Comparison of ENCODE assay signal across 8 mouse cellular contexts in the genomic region with DNA sequence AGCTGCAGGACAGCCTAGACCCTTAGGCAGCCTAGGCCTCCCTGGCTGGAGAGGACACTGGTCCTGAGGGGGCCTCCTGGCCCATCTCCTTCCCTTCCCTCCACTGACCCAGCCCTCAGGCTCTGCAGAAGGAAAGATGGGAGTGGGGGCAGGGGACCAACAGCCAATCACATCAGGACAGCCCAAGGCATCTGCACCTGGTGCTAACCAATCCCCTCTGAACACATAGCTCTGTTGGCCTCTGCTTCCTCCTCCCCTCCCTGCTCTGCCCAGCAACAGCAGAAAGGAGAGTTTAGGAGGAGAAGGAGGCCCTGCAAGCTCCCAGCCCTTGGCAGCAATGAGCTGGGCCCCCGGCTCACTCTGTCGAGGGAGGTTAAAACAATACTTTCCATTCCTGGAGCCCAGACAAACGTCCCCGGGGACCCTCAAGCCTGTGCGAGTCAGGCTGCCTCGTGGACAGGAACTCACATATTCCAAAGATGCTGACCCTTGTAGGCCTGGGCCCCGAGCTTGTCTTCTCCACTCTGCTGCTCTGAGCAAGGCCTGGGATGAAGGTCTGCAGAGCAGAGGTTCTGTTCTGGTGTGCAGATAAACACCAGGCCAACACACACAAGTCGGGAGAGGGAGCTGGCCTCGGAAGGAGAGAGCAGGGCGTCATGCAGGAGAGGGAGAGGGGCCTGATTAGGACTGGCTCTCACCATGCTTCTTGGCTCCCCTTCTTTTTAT. TPM values are rescaled to one million over a fixed set of nuclear protein-coding genes. Genes with fewer than 3 reads are reported as not detected.
DNase-seq lines count a peak whose midpoint lies in the region; ATAC-seq and TF ChIP-seq lines count a peak whose summit lies in the region.
"Not testable (repeated sequence)": the region's sequence is repeated elsewhere in the genome, so short reads cannot be mapped to it uniquely, and the experiment has no call there.

No protein-coding gene starts in this region.

- H3K36me3 ChIP-seq in embryonic facial prominence, embryonic 11.5 days (replicated peaks; ENCODE audit: control insufficient read depth, insufficient read depth, low read depth, low read length); forebrain, embryonic 15.5 days; heart, embryonic 16.5 days (ENCODE audit: control insufficient read depth, insufficient read depth); hindbrain, postnatal 0 days (ENCODE audit: insufficient read depth, low read length); liver, embryonic 13.5 days; midbrain, embryonic 14.5 days (ENCODE audit: control insufficient read depth, insufficient read depth, low read length); stomach, embryonic 14.5 days (ENCODE audit: control insufficient read depth, insufficient read depth, low read length): not testable (repeated sequence)

- ATAC-seq in embryonic facial prominence, embryonic 11.5 days (replicated peaks; ENCODE audit: insufficient number of reproducible peaks, low FRiP score, low TSS enrichment, low read depth), result peak; percentile 93
- ATAC-seq in forebrain, embryonic 15.5 days (replicated peaks), result peak; percentile 60; the same call in 1 of the 2 replicates
- ATAC-seq in heart, embryonic 16.5 days (replicated peaks; ENCODE audit: extremely low read depth, insufficient read depth, low FRiP score), result peak; percentile 86
- ATAC-seq in hindbrain, postnatal 0 days, result peak; percentile 97
- ATAC-seq in liver, embryonic 13.5 days (ENCODE audit: low read depth), result 0 out of 2 replicates have a peak, but pooled peaks have one; percentile 26
- peak; percentile 69 for ATAC-seq in midbrain, embryonic 14.5 days (ENCODE audit: low FRiP score, low TSS enrichment)
- peak; percentile 94 for ATAC-seq in stomach, embryonic 14.5 days (ENCODE audit: insufficient number of reproducible peaks, insufficient read depth, low FRiP score, low read depth)

- not testable (repeated sequence) for TF ChIP-seq CTCF in hindbrain, postnatal 0 days (IDR thresholded peaks at IDR 0.05; ENCODE audit: low read depth)

- not testable (repeated sequence) for DNase-seq in embryonic facial prominence, embryonic 11.5 days (ENCODE audit: low spot score); hindbrain, postnatal 0 days (ENCODE audit: low spot score); liver, embryonic 13.5 days; midbrain, embryonic 14.5 days
- peak; percentile 7 for DNase-seq in kidney, postnatal 10 days

- not testable (repeated sequence) for H3K4me1 ChIP-seq in embryonic facial prominence, embryonic 11.5 days (ENCODE audit: control insufficient read depth, insufficient read depth, low read length); forebrain, embryonic 15.5 days; heart, embryonic 16.5 days (ENCODE audit: control insufficient read depth, insufficient read depth, low read length); hindbrain, postnatal 0 days (ENCODE audit: insufficient read depth, low read length); liver, embryonic 13.5 days (replicated peaks); midbrain, embryonic 14.5 days (ENCODE audit: control insufficient read depth, insufficient read depth, low read length); stomach, embryonic 14.5 days (ENCODE audit: control insufficient read depth, insufficient read depth, low read length)

- H3K4me3 ChIP-seq in embryonic facial prominence, embryonic 11.5 days (ENCODE audit: low read depth, low read length); forebrain, embryonic 15.5 days; heart, embryonic 16.5 days (ENCODE audit: low read length); hindbrain, postnatal 0 days (ENCODE audit: low read length); liver, embryonic 13.5 days (replicated peaks); midbrain, embryonic 14.5 days (replicated peaks; ENCODE audit: low read depth, low read length); stomach, embryonic 14.5 days (ENCODE audit: low read depth, low read length): not testable (repeated sequence)

- not testable (repeated sequence) for H3K4me2 ChIP-seq in embryonic facial prominence, embryonic 11.5 days (ENCODE audit: low read depth, low read length); forebrain, embryonic 15.5 days (replicated peaks); heart, embryonic 16.5 days (ENCODE audit: low read depth, low read length); hindbrain, postnatal 0 days (ENCODE audit: low read depth, low read length); liver, embryonic 13.5 days; midbrain, embryonic 14.5 days (ENCODE audit: low read length); stomach, embryonic 14.5 days (replicated peaks; ENCODE audit: low read depth, low read length)

- not testable (repeated sequence) for H3K9ac ChIP-seq in embryonic facial prominence, embryonic 11.5 days (replicated peaks; ENCODE audit: low read length); forebrain, embryonic 15.5 days (replicated peaks); heart, embryonic 16.5 days (ENCODE audit: low read length); hindbrain, postnatal 0 days (replicated peaks; ENCODE audit: low read length); liver, embryonic 13.5 days; midbrain, embryonic 14.5 days (replicated peaks; ENCODE audit: low read length); stomach, embryonic 14.5 days (replicated peaks; ENCODE audit: low read depth, low read length)

- not testable (repeated sequence) for H3K27ac ChIP-seq in embryonic facial prominence, embryonic 11.5 days (replicated peaks; ENCODE audit: low read depth, low read length); forebrain, embryonic 15.5 days (replicated peaks); hindbrain, postnatal 0 days; liver, embryonic 13.5 days; midbrain, embryonic 14.5 days (replicated peaks; ENCODE audit: low read depth, low read length); stomach, embryonic 14.5 days (ENCODE audit: low read length)
- H3K27ac ChIP-seq in heart, embryonic 16.5 days (ENCODE audit: low read length), result peak overlapping the region; percentile 31; the same call in 1 of the 2 replicates

- 25% methylated on average over 1 of the region's 10 CpGs for WGBS in embryonic facial prominence, embryonic 11.5 days
- 68% methylated on average over 4 of the region's 10 CpGs for WGBS in forebrain, embryonic 15.5 days
- WGBS in heart, embryonic 16.5 days, result 41% methylated on average over 4 of the region's 10 CpGs
- WGBS in hindbrain, postnatal 0 days, result 80% methylated on average over 4 of the region's 10 CpGs
- WGBS in liver, embryonic 13.5 days (ENCODE audit: insufficient replicate concordance), result 64% methylated on average over 4 of the region's 10 CpGs
- WGBS in midbrain, embryonic 14.5 days, result 77% methylated on average over 4 of the region's 10 CpGs
- 80% methylated on average over 1 of the region's 10 CpGs for WGBS in stomach, embryonic 14.5 days

- not testable (repeated sequence) for H3K9me3 ChIP-seq in embryonic facial prominence, embryonic 11.5 days (replicated peaks; ENCODE audit: control insufficient read depth, low read length); forebrain, embryonic 15.5 days; heart, embryonic 16.5 days (replicated peaks; ENCODE audit: control insufficient read depth, low read length); hindbrain, postnatal 0 days (ENCODE audit: low read length); liver, embryonic 13.5 days (replicated peaks); midbrain, embryonic 14.5 days (ENCODE audit: control insufficient read depth, low read length); stomach, embryonic 14.5 days (ENCODE audit: control insufficient read depth, low read depth, low read length)

- H3K27me3 ChIP-seq in embryonic facial prominence, embryonic 11.5 days (ENCODE audit: control insufficient read depth, insufficient read depth, low read length); forebrain, embryonic 15.5 days; heart, embryonic 16.5 days (ENCODE audit: control insufficient read depth, insufficient read depth, low read length); hindbrain, postnatal 0 days (ENCODE audit: insufficient read depth, low read length); liver, embryonic 13.5 days; midbrain, embryonic 14.5 days (ENCODE audit: control insufficient read depth, insufficient read depth, low read length); stomach, embryonic 14.5 days (ENCODE audit: control insufficient read depth, insufficient read depth, low read length): not testable (repeated sequence)

RNA-seq across cellular contexts. Expression of gene Maged2, which starts 31.5 kb away (rescaled TPM):
- polyA plus RNA-seq in embryonic facial prominence, embryonic 11.5 days (2014; fragmentation: Nextera tagmentation; extraction: Ambion mirVana), result 537 and 556 TPM in 2 replicates
- 289 and 297 TPM in 2 replicates for polyA plus RNA-seq in forebrain, embryonic 15.5 days (2015; fragmentation: Nextera tagmentation; extraction: Ambion mirVana)
- polyA plus RNA-seq in heart, embryonic 16.5 days (2015; fragmentation: Nextera tagmentation; extraction: Ambion mirVana), result 507 and 525 TPM in 2 replicates
- total RNA-seq in hindbrain, postnatal 0 days (2014; rRNA removed), result 372 and 376 TPM in 2 replicates
- 554 and 583 TPM in 2 replicates for polyA plus RNA-seq in hindbrain, postnatal 0 days (2015; fragmentation: Nextera tagmentation; extraction: Ambion mirVana)
- 70.6 and 76.8 TPM in 2 replicates for polyA plus RNA-seq in liver, embryonic 13.5 days (2015; fragmentation: Nextera tagmentation; extraction: Ambion mirVana)
- 399 and 415 TPM in 2 replicates for polyA plus RNA-seq in midbrain, embryonic 14.5 days (2014; fragmentation: Nextera tagmentation; extraction: Ambion mirVana)
- 697 and 699 TPM in 2 replicates for polyA plus RNA-seq in stomach, embryonic 14.5 days (2014; fragmentation: Nextera tagmentation; extraction: Ambion mirVana)

Comparison
In these comparisons a context has a peak if more than half of its experiments do, and no peak if none do; other contexts are left out.
1. ATAC-seq: peak in every context shown above with its lines; median percentile 97 in hindbrain, postnatal 0 days; 94 in stomach, embryonic 14.5 days; 93 in embryonic facial prominence, embryonic 11.5 days; 86 in heart, embryonic 16.5 days; 69 in midbrain, embryonic 14.5 days; 60 in forebrain, embryonic 15.5 days; 26 in liver, embryonic 13.5 days.